Mouse (Mus musculus): ENCODE measurements around the gene Zfp26. TPM values are rescaled to one million over a fixed set of nuclear protein-coding genes. Genes with fewer than 3 reads are reported as not detected.

Zfp26 gene
- polyA plus RNA-seq, 1 experiment from 2014 or later: 14.8 TPM

Other genes starting within 250 kb of the Zfp26 start
- not detected in 2 replicates for gene Olfr871, start 248.0 kb downstream of the Zfp26 start, polyA plus RNA-seq (2016; fragmentation: Nextera tagmentation; extraction: Ambion mirVana)
- not detected in 2 replicates for gene Olfr872, start 223.0 kb downstream of the Zfp26 start, polyA plus RNA-seq (2016; fragmentation: Nextera tagmentation; extraction: Ambion mirVana)
- gene Olfr39, start 177.8 kb downstream of the Zfp26 start, polyA plus RNA-seq (2016; fragmentation: Nextera tagmentation; extraction: Ambion mirVana): not detected in 2 replicates
- not detected in 2 replicates for gene Olfr873, start 161.6 kb downstream of the Zfp26 start, polyA plus RNA-seq (2016; fragmentation: Nextera tagmentation; extraction: Ambion mirVana)
- gene Olfr18, start 124.1 kb downstream of the Zfp26 start, polyA plus RNA-seq (2016; fragmentation: Nextera tagmentation; extraction: Ambion mirVana): not detected in 2 replicates
- 30.8 and 31.7 TPM in 2 replicates for gene Zfp560, start 75.0 kb downstream of the Zfp26 start, polyA plus RNA-seq (2016; fragmentation: Nextera tagmentation; extraction: Ambion mirVana)
- gene Zfp426, start 32.6 kb upstream of the Zfp26 start, polyA plus RNA-seq (2016; fragmentation: Nextera tagmentation; extraction: Ambion mirVana): 12.4 and 14.0 TPM in 2 replicates
- gene Zfp266, start 61.3 kb upstream of the Zfp26 start, polyA plus RNA-seq (2016; fragmentation: Nextera tagmentation; extraction: Ambion mirVana): 62.1 and 62.2 TPM in 2 replicates
- 10.1 and 10.7 TPM in 2 replicates for gene Zfp846, start 121.1 kb upstream of the Zfp26 start, polyA plus RNA-seq (2016; fragmentation: Nextera tagmentation; extraction: Ambion mirVana)
- gene Ubl5, start 182.7 kb upstream of the Zfp26 start, polyA plus RNA-seq (2016; fragmentation: Nextera tagmentation; extraction: Ambion mirVana): 362 and 384 TPM in 2 replicates
- 18.7 and 19.4 TPM in 2 replicates for gene Fbxl12, start 184.6 kb upstream of the Zfp26 start, polyA plus RNA-seq (2016; fragmentation: Nextera tagmentation; extraction: Ambion mirVana)
- gene Pin1, start 191.9 kb upstream of the Zfp26 start, polyA plus RNA-seq (2016; fragmentation: Nextera tagmentation; extraction: Ambion mirVana): 43.4 and 44.3 TPM in 2 replicates